Mouse (Mus musculus) lung, adult 18-20 months (tissue): Measurements from ENCODE around the gene Gtf3c4.

Experiments used
- DNase-seq, 2 experiments: peaks; one replicate each; pipeline ENCODE4 v3.0.0; 2022; ENCODE audit warnings: mixed read lengths in 2 of 2

Gene Gtf3c4

GRCm38 (mm10) chr2:28798390-28798789, 41.8 kb downstream of the Gtf3c4 start:
- no peak for DNase-seq

DNA sequence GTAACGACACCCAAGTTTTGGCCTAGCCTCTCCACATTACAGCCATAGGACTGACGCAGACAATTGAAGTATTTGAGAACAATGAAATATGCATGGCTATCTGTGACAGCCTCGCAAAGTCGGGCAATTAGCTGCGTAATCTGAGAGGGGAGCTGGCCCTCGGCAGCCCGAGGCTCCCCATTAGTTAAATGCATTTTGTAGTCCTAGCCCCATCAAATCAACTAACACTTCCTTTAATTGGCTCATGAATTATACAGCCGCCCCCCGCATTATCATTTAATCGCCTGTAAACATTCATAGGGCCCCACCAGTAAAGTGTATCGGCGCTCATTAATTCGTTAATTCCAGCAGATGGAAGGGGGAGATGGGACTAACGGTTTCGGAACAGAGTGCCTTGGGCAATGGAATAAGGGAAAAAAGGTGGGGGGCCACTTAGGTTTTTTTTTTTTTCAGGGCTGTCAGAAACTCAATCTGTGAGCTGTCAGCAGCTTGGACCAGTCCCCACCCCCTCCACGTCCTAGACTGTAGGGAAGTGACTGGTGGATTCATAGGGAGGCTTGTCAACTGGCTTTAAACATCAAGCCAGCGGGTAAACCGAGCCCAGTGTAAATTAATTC, 42.6 kb downstream of the Gtf3c4 start:
- DNase-seq: no peak

GRCm38 (mm10) chr2:28796298-28796697, 43.9 kb downstream of the Gtf3c4 start:
- peak; percentile 24 to 31 for DNase-seq

DNA sequence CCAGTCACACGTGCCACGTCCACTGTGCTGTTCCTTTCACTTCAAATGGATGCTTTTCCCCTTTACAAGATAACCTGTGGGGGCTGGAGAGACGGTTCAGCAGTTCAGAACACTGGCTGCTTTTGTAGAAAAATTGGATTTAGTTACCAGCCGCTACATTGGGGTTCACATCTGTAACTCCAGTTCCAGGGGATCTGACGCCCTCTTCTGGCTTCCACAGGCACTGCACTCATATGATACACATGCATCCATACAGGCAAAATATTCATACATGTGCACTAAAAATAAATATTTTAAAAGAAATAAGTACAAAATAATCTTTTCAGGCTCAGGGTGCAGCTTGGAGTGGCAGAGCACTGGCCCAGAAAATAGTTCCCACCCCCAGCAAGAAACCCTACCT, 45.5 kb downstream of the Gtf3c4 start:
- no peak for DNase-seq

DNA sequence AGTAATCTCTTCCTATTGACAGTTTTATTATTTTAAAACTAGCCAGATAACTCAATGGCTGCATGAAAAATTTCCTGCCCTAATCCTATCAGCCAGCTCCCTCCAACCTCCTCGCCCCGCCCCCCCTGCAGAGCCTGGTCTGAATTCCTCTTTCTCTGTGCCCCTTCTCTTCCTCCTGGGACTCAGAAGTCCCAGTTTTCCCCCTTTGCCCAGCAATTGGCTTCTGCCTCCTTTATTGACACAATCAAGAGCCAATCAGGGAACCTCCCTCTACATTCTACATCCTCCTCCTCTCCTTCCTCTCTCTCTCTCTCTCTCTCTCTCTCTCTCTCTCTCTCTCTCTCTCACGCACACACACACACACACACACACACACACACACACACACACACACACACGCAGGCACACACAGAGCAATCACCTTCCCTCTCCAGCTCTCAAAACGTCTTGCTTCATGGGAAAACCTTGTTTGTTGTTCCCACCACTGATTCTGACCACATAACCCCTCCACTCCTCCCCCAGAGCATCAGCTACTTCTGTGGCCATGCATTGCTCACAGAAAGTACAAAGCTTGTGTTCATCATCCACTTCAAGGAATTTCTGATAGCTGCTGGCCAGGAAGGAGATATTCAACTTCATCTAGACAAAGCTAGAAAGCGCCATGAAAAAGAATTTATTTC, 47.1 kb downstream of the Gtf3c4 start:
- DNase-seq: peak; percentile 17 to 31

- no peak for DNase-seq
Measured at GRCm38 (mm10) chr2:28787067-28787619, 53.0 kb downstream of the Gtf3c4 start.

GRCm38 (mm10) chr2:28786355-28787066, 53.6 kb downstream of the Gtf3c4 start:
- DNase-seq: no peak

DNA sequence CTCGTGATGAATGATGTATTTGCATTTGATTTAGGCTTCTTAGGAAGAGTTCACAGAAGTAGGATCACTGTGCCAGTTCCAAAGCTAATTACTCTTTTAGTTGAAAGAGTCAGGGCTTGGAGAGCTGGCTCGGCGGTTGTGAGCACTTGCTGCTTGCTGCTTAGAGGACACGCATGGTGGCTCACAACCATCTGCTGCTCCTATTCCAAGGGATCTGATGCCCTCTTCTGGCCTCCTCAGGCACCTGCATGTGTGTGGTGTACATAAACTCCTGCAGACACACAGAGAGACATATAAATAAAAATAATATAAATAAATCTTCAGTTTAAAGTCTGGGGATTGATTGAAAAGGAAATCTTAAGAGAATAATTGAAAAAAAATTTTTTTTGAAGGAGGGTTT, 58.9 kb downstream of the Gtf3c4 start:
- no peak for DNase-seq

DNA sequence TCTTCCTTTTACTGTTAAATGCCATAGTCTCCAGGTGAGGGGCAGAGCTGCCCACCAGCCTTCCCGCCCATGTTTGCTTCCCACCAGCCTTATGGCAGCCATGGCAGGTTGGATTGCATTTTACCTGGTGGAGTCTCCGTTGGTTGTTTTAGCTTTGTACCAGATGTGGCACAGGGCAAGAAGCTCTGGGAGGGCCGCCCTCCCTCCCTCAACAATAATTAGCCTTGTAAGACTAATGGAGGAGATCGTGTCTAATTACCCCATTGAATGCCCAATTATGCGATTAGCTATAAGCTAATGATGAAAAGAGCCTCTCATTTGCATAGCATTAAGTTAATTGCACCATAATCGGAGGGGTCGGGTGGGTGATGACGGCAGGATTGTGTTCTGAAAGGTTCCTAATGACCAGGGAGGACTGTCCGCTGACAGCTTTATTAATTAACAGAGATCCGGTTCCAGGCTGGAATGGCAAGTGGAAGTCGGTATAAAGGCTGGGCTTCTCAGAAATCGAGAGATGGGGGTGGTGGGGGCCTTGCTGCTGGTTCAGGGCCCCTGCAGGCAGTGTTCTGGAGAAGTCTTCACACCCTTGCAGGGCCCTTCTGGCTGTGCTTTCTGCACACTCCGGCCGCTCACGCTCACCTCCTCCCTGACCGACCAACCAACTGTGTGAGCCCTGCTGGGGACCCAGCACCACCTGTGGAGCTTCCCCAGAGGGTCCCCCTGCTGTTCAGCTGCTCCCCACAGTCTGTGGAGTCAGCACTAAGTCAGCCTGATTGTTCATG, 60.0 kb downstream of the Gtf3c4 start:
- DNase-seq: no peak

DNA sequence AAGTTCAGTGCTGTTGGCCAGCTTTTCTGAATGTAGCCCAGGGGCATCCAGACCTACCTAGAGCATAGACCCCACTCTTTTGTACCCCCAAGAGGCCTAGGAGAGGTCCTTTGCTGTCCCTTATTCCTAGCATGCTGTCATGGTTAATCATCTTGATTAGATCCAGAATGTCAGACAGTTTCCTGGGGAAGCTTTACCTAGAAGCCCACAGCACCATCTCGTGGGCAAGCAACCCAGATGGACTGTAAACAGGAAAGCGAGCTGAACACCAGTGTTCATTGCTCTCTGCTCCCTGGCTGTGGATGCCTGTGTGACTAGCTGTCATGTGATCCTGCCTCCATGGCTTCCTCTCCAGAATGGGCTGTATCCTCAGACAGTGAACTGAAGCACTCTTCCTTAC, 63.4 kb downstream of the Gtf3c4 start:
- DNase-seq: no peak

DNA sequence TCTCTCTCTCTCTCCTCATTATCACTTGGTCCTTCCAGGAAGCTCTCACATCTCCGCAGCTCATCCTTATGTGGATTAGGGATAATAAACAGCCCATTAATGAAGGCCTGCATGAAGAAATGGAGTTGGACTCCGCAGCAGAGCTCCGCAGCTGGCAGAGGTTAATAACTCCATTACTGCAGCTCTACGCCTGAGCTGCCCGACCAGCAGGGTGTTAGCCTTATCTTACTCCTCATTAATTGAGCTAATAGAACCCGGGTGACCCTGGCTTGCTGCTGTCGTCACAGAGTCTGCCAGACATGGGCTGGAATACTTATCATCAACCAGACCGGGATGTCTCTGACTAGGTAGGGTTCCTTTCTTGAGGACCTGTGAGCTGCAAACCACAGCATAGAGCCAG, 66.1 kb downstream of the Gtf3c4 start:
- no peak for DNase-seq
